Mouse (Mus musculus) embryonic fibroblast, embryonic 13.5 days (primary cell): Measurements from ENCODE around the gene Hoxc6.
A peak's percentile ranks its signal among the peaks of the same experiment; 100 is the strongest.

Experiments used
- CTCF ChIP-seq: IDR thresholded peaks from 2 replicates; pipeline ENCODE4 v1.5.1; 2011; ENCODE audit warnings: mild to moderate bottlenecking, control low read depth, low read length, moderate library complexity, borderline replicate concordance; ENCODE audit not compliant: insufficient read depth
- POLR2A ChIP-seq: IDR thresholded peaks from 2 replicates; pipeline ENCODE4 v1.6.1; 2011; ENCODE audit warnings: low read depth, mild to moderate bottlenecking, control low read depth, low read length, moderate library complexity

GRCm38 (mm10) chr15:103009265-103010111 is 11.4 kb downstream of the Hoxc6 start:
- TF ChIP-seq POLR2A (peak; percentile 46; the same call in 1 of the 2 replicates), CTCF (no peak)
